Mouse (Mus musculus) MEL (cell line): ENCODE results near the gene Klra1. TPM values are rescaled to one million over a fixed set of nuclear protein-coding genes. Genes with fewer than 3 reads are reported as not detected.
A peak's percentile ranks its signal among the peaks of the same experiment; 100 is the strongest.

Experiments used
- DNase-seq: peaks from one replicate; pipeline ENCODE4 v3.0.0; 2011; ENCODE audit warnings: low read depth, low spot score
- H3K27ac ChIP-seq: 2 replicates; pipeline ENCODE4 v1.5.1; 2012; ENCODE audit warnings: low read depth, mild to moderate bottlenecking, control low read depth, low read length, moderate library complexity; ENCODE audit not compliant: control insufficient read depth
- H3K27me3 ChIP-seq, 2 experiments: fragments of 150-350 bp in 1 of 2; sonication (generic) in 1 of 2; 2 replicates each; pipeline ENCODE4 v1.6.1; 2012; ENCODE audit warnings: low read length in 2 of 2, mild to moderate bottlenecking in 2 of 2, improper control_type of control experiment in 1 of 2, moderate library complexity in 1 of 2; ENCODE audit not compliant: insufficient read depth in 2 of 2, control insufficient read depth in 1 of 2
- H3K36me3 ChIP-seq, 2 experiments: 2 replicates each; pipeline ENCODE4 v1.6.1; 2012 to 2014; ENCODE audit warnings: low read length in 2 of 2, improper control_type of control experiment in 1 of 2, inconsistent platforms in 1 of 2, mild to moderate bottlenecking in 1 of 2; ENCODE audit not compliant: insufficient read depth in 2 of 2, control insufficient read depth in 1 of 2
- H3K4me1 ChIP-seq, 2 experiments: fragments of 150-350 bp in 1 of 2; sonication (generic) in 1 of 2; 2 replicates each; pipeline ENCODE4 v1.6.1; 2012; ENCODE audit warnings: low read length in 2 of 2, improper control_type of control experiment in 1 of 2, mild to moderate bottlenecking in 1 of 2; ENCODE audit not compliant: insufficient read depth in 2 of 2, control insufficient read depth in 1 of 2
- H3K4me3 ChIP-seq, 2 experiments: fragments of 150-350 bp in 1 of 2; sonication (generic) in 1 of 2; 2 replicates each; pipeline ENCODE4 v1.5.1; 2012; ENCODE audit warnings: low read depth in 2 of 2, low read length in 2 of 2, mild to moderate bottlenecking in 2 of 2, moderate library complexity in 2 of 2, control low read depth in 1 of 2, improper control_type of control experiment in 1 of 2; ENCODE audit not compliant: control insufficient read depth in 1 of 2, insufficient read depth in 1 of 2
- H3K79me2 ChIP-seq: 2 replicates; pipeline ENCODE4 v1.6.1; 2012; ENCODE audit warnings: mild to moderate bottlenecking, low read length, moderate library complexity; ENCODE audit not compliant: control insufficient read depth, poor library complexity, insufficient read depth
- H3K9ac ChIP-seq: 2 replicates; pipeline ENCODE4 v1.6.1; 2012; ENCODE audit warnings: low read depth, mild to moderate bottlenecking, control low read depth, low read length, moderate library complexity; ENCODE audit not compliant: control insufficient read depth, poor library complexity, severe bottlenecking
- H3K9me3 ChIP-seq: fragments of 150-350 bp; sonication (generic); replicated peaks from 2 replicates; pipeline ENCODE4 v1.6.1; 2012; ENCODE audit warnings: mild to moderate bottlenecking, low read length, improper control_type of control experiment, moderate library complexity; ENCODE audit not compliant: insufficient read depth
- BHLHE40 ChIP-seq: IDR thresholded peaks from 2 replicates; pipeline ENCODE4 v1.6.1; 2012; ENCODE audit warnings: low read depth, mild to moderate bottlenecking, inconsistent platforms, low read length, improper control_type of control experiment, borderline replicate concordance
- CHD1 ChIP-seq: IDR thresholded peaks from 2 replicates; pipeline ENCODE4 v1.6.1; 2012; ENCODE audit warnings: low read depth, mild to moderate bottlenecking, inconsistent platforms, low read length, improper control_type of control experiment
- CHD2 ChIP-seq: IDR thresholded peaks from 2 replicates; pipeline ENCODE4 v1.6.1; 2011; ENCODE audit warnings: low read length, improper control_type of control experiment
- E2F4 ChIP-seq: IDR thresholded peaks from 2 replicates; pipeline ENCODE4 v1.6.1; 2011; ENCODE audit warnings: low read depth, low read length, improper control_type of control experiment, borderline replicate concordance
- EP300 ChIP-seq, 2 experiments: IDR thresholded peaks; 2 replicates each; pipeline ENCODE4 v1.6.1; 2011; ENCODE audit warnings: improper control_type of control experiment in 2 of 2, low read length in 2 of 2, low read depth in 1 of 2, mild to moderate bottlenecking in 1 of 2
- ETS1 ChIP-seq: IDR thresholded peaks from 2 replicates; pipeline ENCODE4 v1.6.1; 2012; ENCODE audit warnings: low read depth, mild to moderate bottlenecking, inconsistent platforms, low read length, improper control_type of control experiment, moderate library complexity
- GATA1 ChIP-seq: IDR thresholded peaks from 2 replicates; pipeline ENCODE4 v1.6.1; 2011; ENCODE audit warnings: low read depth, low read length, improper control_type of control experiment
- MAFK ChIP-seq: IDR thresholded peaks from 2 replicates; pipeline ENCODE4 v1.6.1; 2011; ENCODE audit warnings: low read depth, mild to moderate bottlenecking, low read length, improper control_type of control experiment, borderline replicate concordance
- MAZ ChIP-seq: IDR thresholded peaks from 2 replicates; pipeline ENCODE4 v1.6.1; 2012; ENCODE audit warnings: low read depth, mild to moderate bottlenecking, inconsistent platforms, low read length, improper control_type of control experiment
- MEF2A ChIP-seq: IDR thresholded peaks from 2 replicates; pipeline ENCODE4 v1.6.1; 2014; ENCODE audit warnings: low read depth, mild to moderate bottlenecking, inconsistent platforms, low read length, improper control_type of control experiment; ENCODE audit not compliant: poor library complexity, insufficient replicate concordance, severe bottlenecking; ENCODE audit errors: extremely low read depth
- NRF1 ChIP-seq: IDR thresholded peaks from 2 replicates; pipeline ENCODE4 v1.6.1; 2014; ENCODE audit warnings: low read depth, mild to moderate bottlenecking, inconsistent platforms, low read length, improper control_type of control experiment, moderate library complexity; ENCODE audit not compliant: poor library complexity, insufficient read depth, severe bottlenecking
- POLR2AphosphoS5 ChIP-seq: IDR thresholded peaks from 2 replicates; pipeline ENCODE4 v1.6.1; 2012; ENCODE audit warnings: low read depth, borderline replicate concordance, mild to moderate bottlenecking, inconsistent platforms, low read length, moderate library complexity, mixed read lengths
- RAD21 ChIP-seq: IDR thresholded peaks from 2 replicates; pipeline ENCODE4 v1.6.1; 2011; ENCODE audit warnings: mild to moderate bottlenecking, low read depth, low read length, improper control_type of control experiment
- RCOR1 ChIP-seq: IDR thresholded peaks from 2 replicates; pipeline ENCODE4 v1.6.1; 2012; ENCODE audit warnings: low read depth, mild to moderate bottlenecking, inconsistent platforms, low read length, improper control_type of control experiment
- SIN3A ChIP-seq: IDR thresholded peaks from 2 replicates; pipeline ENCODE4 v1.6.1; 2012; ENCODE audit warnings: low read length, improper control_type of control experiment, inconsistent platforms
- TBP ChIP-seq: IDR thresholded peaks from 2 replicates; pipeline ENCODE4 v1.8.0; 2011; ENCODE audit warnings: low read depth, low read length, improper control_type of control experiment
- TCF12 ChIP-seq: IDR thresholded peaks from 2 replicates; pipeline ENCODE4 v1.6.1; 2014; ENCODE audit warnings: low read depth, mild to moderate bottlenecking, inconsistent platforms, low read length, improper control_type of control experiment, moderate library complexity
- USF1 ChIP-seq: IDR thresholded peaks from 2 replicates; pipeline ENCODE4 v1.6.1; 2014; ENCODE audit warnings: low read depth, mild to moderate bottlenecking, inconsistent platforms, low read length, improper control_type of control experiment, moderate library complexity
- USF2 ChIP-seq, 2 experiments: IDR thresholded peaks; 2 replicates each; pipeline ENCODE4 v1.6.1; 2011 to 2012; ENCODE audit warnings: improper control_type of control experiment in 2 of 2, low read length in 2 of 2, borderline replicate concordance in 1 of 2, inconsistent platforms in 1 of 2, low read depth in 1 of 2, mild to moderate bottlenecking in 1 of 2; ENCODE audit not compliant: insufficient read depth in 1 of 2
- ZKSCAN1 ChIP-seq: IDR thresholded peaks from 2 replicates; pipeline ENCODE4 v1.6.1; 2012; ENCODE audit warnings: low read depth, mild to moderate bottlenecking, inconsistent platforms, low read length, improper control_type of control experiment, moderate library complexity
- ZMIZ1 ChIP-seq: IDR thresholded peaks from 2 replicates; pipeline ENCODE4 v1.6.1; 2012; ENCODE audit warnings: low read depth, mild to moderate bottlenecking, inconsistent platforms, low read length, improper control_type of control experiment, moderate library complexity
- polyA plus RNA-seq, 2 experiments: library from polyadenylated mRNA; stranded (reverse) in 1 of 2; unstranded in 1 of 2; fragments of >175 nt in 1 of 2; fragments of >200 nt in 1 of 2; gene quantifications; 2 replicates each; pipeline versions ENCODE4 v1.2.1 to v1.2.4; 2012; ENCODE audit warnings: low replicate concordance in 2 of 2, low read depth in 1 of 2; ENCODE audit not compliant: insufficient read length in 2 of 2, insufficient read depth in 1 of 2, missing spikeins in 1 of 2
- total RNA-seq: library from RNA; depleted of rRNA; stranded (reverse); fragments of 300-350 nt; gene quantifications from 2 replicates; pipeline ENCODE4 v1.2.3, GENCODE M21; 2012

Gene Klra1
- total and polyA plus RNA-seq, 3 experiments = 0.10 to 0.12 TPM; not detected in 1

DNA sequence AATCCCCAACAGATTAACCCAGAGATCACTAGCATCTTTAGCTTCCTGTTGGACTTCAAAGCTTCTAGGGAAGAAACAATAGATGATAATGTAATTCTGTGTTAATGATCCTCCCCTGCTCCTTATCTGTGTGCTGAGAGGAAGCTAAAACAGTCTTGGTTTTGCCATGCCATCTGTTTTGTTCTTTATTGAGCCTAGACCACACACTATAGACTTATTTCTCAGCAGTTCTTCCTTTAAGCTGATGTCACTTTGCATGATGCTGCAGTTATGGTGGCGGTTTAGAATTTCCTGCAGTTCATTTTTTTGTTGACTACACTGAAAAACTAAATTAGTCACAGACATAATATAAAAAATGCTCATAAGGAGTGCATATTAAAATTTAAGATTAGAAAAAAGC is 18.2 kb upstream of the Klra1 start:
- Histone ChIP-seq H3K27ac (no peak overlapping the region), H3K9ac (no peak overlapping the region), H3K36me3 (no peaks in the 10 kb centered on the region), H3K4me3 (no peak overlapping the region), H3K27me3 (no peaks in the 10 kb centered on the region), H3K9me3 (no peaks in the 10 kb centered on the region), H3K4me1 (no peaks in the 10 kb centered on the region), H3K79me2 (no peaks in the 10 kb centered on the region)
- TF ChIP-seq ETS1 (no peak), NRF1 (no peak), ZKSCAN1 (no peak), ZMIZ1 (no peak), E2F4 (no peak), TBP (no peak), RAD21 (no peak), POLR2AphosphoS5 (no peak), MAZ (no peak), MEF2A (no peak), BHLHE40 (no peak), RCOR1 (no peak), EP300 (IDR thresholded peaks at IDR 0.05; ENCODE audit: low read depth in 1 of 2, low read length in 2 of 2) (no peak), TCF12 (no peak), USF2 (IDR thresholded peaks at IDR 0.05; ENCODE audit: borderline replicate concordance in 1 of 2, insufficient read depth in 1 of 2, low read depth in 1 of 2, low read length in 2 of 2) (no peak), SIN3A (no peak), CHD2 (no peak)
- DNase-seq = no peak

GRCm38 (mm10) chr6:130385803-130386202 is 871 bp downstream of the Klra1 start:
- Histone ChIP-seq H3K27ac (no peak overlapping the region; the same call in 1 of the 2 replicates), H3K9ac (no peak overlapping the region), H3K4me1 (peaks cover 4 to 14% of the 10 kb centered on the region in 2 experiments; a peak in 3 of 4 replicates), H3K27me3 (no peaks in the 10 kb centered on the region), H3K79me2 (no peaks in the 10 kb centered on the region), H3K4me3 (no peak overlapping the region), H3K9me3 (no peaks in the 10 kb centered on the region), H3K36me3 (peaks cover 0 to 19% of the 10 kb centered on the region in 2 experiments; a peak in 2 of 4 replicates)
- peak; percentile 50 for DNase-seq
- TF ChIP-seq BHLHE40 (peak; percentile 47; the same call in 1 of the 2 replicates), GATA1 (peak; percentile 80), MAFK (no peak), CHD1 (no peak), USF1 (peak; percentile 73), ZMIZ1 (no peak), ETS1 (peak; percentile 76), RCOR1 (peak; percentile 73), MEF2A (peak; percentile 56; the same call in 1 of the 2 replicates), TCF12 (peak; percentile 84), EP300 (IDR thresholded peaks at IDR 0.05; ENCODE audit: low read depth in 1 of 2, low read length in 2 of 2) (peak; percentile 74 to 84)
- TF ChIP-seq, all 39 proteins: peak for 8
